Mouse (Mus musculus) lung, embryonic 14.5 days (tissue): ENCODE data around the gene Taar7d. TPM values are rescaled to one million over a fixed set of nuclear protein-coding genes. Genes with fewer than 3 reads are reported as not detected.
"Not testable (repeated sequence)": the region's sequence is repeated elsewhere in the genome, so short reads cannot be mapped to it uniquely, and the experiment has no call there.

Experiments
- ATAC-seq: fragments of 200-750 bp; cut with Nextera tagmentation; 2 replicates; pipeline ENCODE4 v1.8.0; 2017; ENCODE audit warnings: mild to moderate bottlenecking, moderate TSS enrichment, moderate library complexity; ENCODE audit not compliant: insufficient read depth
- DNase-seq: peaks from one replicate; pipeline ENCODE4 v3.0.0-alpha.2; 2015
- H3K27ac ChIP-seq: fragments of 300-500 bp; sonication (generic); 2 replicates; pipeline ENCODE4 v1.5.1; 2014; ENCODE audit warnings: low read depth, mild to moderate bottlenecking, moderate library complexity
- H3K27me3 ChIP-seq: fragments of 300-500 bp; sonication (generic); 2 replicates; pipeline ENCODE4 v1.6.1; 2014; ENCODE audit warnings: low read length, control low read depth; ENCODE audit not compliant: insufficient read depth
- H3K36me3 ChIP-seq: fragments of 300-500 bp; sonication (generic); 2 replicates; pipeline ENCODE4 v1.6.1; 2014; ENCODE audit warnings: control low read depth; ENCODE audit not compliant: insufficient read depth
- H3K4me1 ChIP-seq: fragments of 300-500 bp; sonication (generic); 2 replicates; pipeline ENCODE4 v1.6.1; 2014; ENCODE audit warnings: antibody characterized with exemption, control low read depth; ENCODE audit not compliant: insufficient read depth
- H3K4me2 ChIP-seq: fragments of 300-500 bp; sonication (generic); 2 replicates; pipeline ENCODE4 v1.6.1; 2014; ENCODE audit warnings: mild to moderate bottlenecking
- H3K4me3 ChIP-seq: fragments of 300-500 bp; sonication (generic); 2 replicates; pipeline ENCODE4 v1.5.1; 2014; ENCODE audit warnings: low read depth, low read length
- H3K9ac ChIP-seq: fragments of 300-500 bp; sonication (generic); 2 replicates; pipeline ENCODE4 v1.6.1; 2014
- H3K9me3 ChIP-seq: fragments of 300-500 bp; sonication (generic); 2 replicates; pipeline ENCODE4 v1.6.1; 2016; ENCODE audit warnings: low read depth, low read length, control low read depth
- CTCF ChIP-seq: IDR thresholded peaks from 2 replicates; pipeline ENCODE4 v1.5.1; 2016; ENCODE audit warnings: antibody characterized with exemption, low read depth
- WGBS: fragments of 180-500 bp; shearing (Covaris S2); extraction: QIAGEN DNeasy Blood & Tissue Kit; methylation state at CpG from one replicate; pipeline ENCODE4 v1.1.7; 2014; 5-methylcytosine and 5-hydroxymethylcytosine counted together
- polyA plus RNA-seq: library from polyadenylated mRNA; unstranded; fragments of >200 nt; fragmentation: Nextera tagmentation; extraction: Ambion mirVana; gene quantifications from 2 replicates; pipeline ENCODE4 v1.2.1, GENCODE M21; 2014

The Taar7d gene
- polyA plus RNA-seq, 1 experiment from 2014 or later: not detected

DNA sequence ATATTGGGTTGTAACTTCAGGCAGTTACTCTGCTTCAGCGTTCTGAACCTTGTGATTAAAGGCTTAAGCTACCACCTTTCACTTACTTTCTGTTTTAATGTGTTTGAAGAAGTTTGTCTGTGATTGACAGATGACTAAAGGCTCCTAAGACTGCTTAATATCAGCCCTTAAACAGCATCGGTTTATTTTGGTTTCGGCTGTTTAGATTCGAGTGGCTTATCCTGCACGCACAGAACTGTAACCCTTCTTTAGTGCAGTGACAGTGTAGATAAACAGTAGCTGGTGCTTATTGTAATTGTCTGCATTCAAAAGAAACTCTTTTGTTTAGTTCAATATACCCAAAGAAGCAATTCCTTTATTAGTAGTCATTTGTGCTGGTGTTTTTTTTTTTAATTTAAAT is 25.0 kb downstream of the Taar7d start:
- Histone ChIP-seq H3K27me3 (no peaks in the 10 kb centered on the region), H3K36me3 (no peaks in the 10 kb centered on the region), H3K4me2 (no peak overlapping the region), H3K4me3 (no peak overlapping the region), H3K9me3 (no peaks in the 10 kb centered on the region), H3K9ac (no peak overlapping the region), H3K4me1 (no peaks in the 10 kb centered on the region), H3K27ac (no peak overlapping the region)
- TF ChIP-seq CTCF: no peak
- ATAC-seq (no peak), DNase-seq (no peak)
- WGBS: 35% methylated on average over 5 of the region's 5 CpGs

DNA sequence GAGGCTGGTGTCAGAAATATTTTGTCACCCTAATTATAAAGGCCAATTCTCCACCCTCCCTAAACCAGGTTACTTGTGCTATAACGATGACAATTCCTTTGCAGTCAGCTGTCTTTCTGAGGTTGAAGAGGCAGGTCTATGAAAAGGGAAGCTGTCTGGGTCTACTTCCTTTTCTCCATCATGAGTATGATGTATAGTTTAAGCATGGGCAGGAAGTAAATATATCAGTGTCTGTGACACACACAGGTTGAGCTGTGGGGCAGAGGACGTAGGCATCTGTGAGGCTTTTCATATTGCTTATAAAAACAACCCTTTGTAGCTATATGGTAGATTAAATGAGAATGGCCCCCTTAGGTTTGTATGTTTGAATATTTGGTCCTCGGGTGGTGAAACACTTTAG is 32.0 kb downstream of the Taar7d start:
- Histone ChIP-seq H3K27ac (no peak overlapping the region), H3K27me3 (no peaks in the 10 kb centered on the region), H3K36me3 (no peaks in the 10 kb centered on the region), H3K9ac (no peak overlapping the region), H3K9me3 (no peaks in the 10 kb centered on the region), H3K4me1 (no peaks in the 10 kb centered on the region), H3K4me3 (no peak overlapping the region), H3K4me2 (no peak overlapping the region)
- no peak for ATAC-seq
- DNase-seq: no peak
- WGBS: 79% methylated on average over 3 of the region's 3 CpGs
- no peak for TF ChIP-seq CTCF

DNA sequence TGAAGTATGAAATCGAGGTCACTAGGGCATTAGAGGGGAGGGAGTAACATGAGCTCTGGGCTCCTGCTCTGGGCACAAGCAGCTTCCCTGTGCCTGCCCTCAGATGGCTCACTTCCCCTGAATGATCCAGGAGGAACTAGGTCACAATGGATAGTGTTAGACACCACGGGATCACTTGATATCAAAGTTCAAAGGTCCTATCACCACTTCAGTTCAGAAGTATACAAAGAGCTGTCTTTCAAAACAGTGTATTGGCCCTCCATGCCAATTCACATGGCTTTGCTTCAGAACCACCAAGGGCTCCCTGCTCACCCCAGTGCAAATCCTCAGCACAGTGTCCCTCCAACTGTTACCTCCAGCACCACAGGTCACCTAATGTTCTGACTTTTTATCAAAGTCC is 47.7 kb downstream of the Taar7d start:
- not testable (repeated sequence) for DNase-seq, H3K4me3 ChIP-seq, H3K27me3 ChIP-seq, H3K9me3 ChIP-seq, H3K36me3 ChIP-seq, H3K4me2 ChIP-seq, ATAC-seq, H3K4me1 ChIP-seq, H3K27ac ChIP-seq, H3K9ac ChIP-seq
- 22% methylated on average over 2 of the region's 2 CpGs for WGBS

DNA sequence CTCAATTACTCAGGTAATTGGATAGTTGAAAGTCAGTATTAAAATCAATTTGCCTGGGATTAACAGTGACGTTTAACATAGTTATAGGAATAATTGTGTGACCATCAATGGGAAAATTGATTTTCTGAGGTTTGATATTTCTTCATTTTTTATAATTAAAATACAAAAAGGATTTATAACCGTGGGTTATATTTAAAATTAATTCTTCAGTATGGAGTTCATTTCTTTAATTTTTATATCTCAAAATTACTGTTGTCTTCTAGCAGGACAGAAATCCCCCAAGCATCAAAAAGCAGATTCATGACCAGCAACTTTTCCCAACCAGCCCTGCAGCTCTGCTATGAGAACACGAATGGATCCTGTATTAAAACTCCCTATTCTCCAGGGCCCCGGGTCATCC is 49.2 kb downstream of the Taar7d start, which contains the start of gene Taar8a:
Gene Taar8a (plus strand): TSS at position 301 of the 400 bp plus-strand sequence.
- H3K4me2 ChIP-seq, H3K27me3 ChIP-seq, H3K36me3 ChIP-seq, H3K27ac ChIP-seq, ATAC-seq, H3K4me3 ChIP-seq, H3K9me3 ChIP-seq, H3K4me1 ChIP-seq, DNase-seq, H3K9ac ChIP-seq: not testable (repeated sequence)
- 84% methylated on average over 2 of the region's 4 CpGs for WGBS

Other genes starting within 250 kb of the Taar7d start
- 235 and 246 TPM in 2 replicates for gene Rps12, start 239.9 kb upstream of the Taar7d start, polyA plus RNA-seq
- gene Slc18b1, start 230.2 kb upstream of the Taar7d start, polyA plus RNA-seq: 21.7 and 22.9 TPM in 2 replicates
- not detected in 2 replicates for gene Vnn3, start 175.8 kb upstream of the Taar7d start, polyA plus RNA-seq
- 1.7 and 1.8 TPM in 2 replicates for gene Vnn1, start 132.5 kb upstream of the Taar7d start, polyA plus RNA-seq
- gene Taar1, start 106.9 kb upstream of the Taar7d start, polyA plus RNA-seq: not detected in 2 replicates
- gene Taar2, start 88.7 kb upstream of the Taar7d start, polyA plus RNA-seq: not detected in 2 replicates
- not detected in 2 replicates for gene Taar3, start 77.7 kb upstream of the Taar7d start, polyA plus RNA-seq
- gene Taar4, start 66.7 kb upstream of the Taar7d start, polyA plus RNA-seq: not detected in 2 replicates
- not detected in 2 replicates for gene Taar5, start 56.5 kb upstream of the Taar7d start, polyA plus RNA-seq
- not detected in 2 replicates for gene Taar6, start 41.6 kb upstream of the Taar7d start, polyA plus RNA-seq
- gene Taar7a, start 33.7 kb upstream of the Taar7d start, polyA plus RNA-seq: not detected in 2 replicates
- not detected in 2 replicates for gene Taar7b, start 27.3 kb upstream of the Taar7d start, polyA plus RNA-seq
- gene Taar7e, start 10.4 kb downstream of the Taar7d start, polyA plus RNA-seq: not detected in 2 replicates
- not detected in 2 replicates for gene Taar7f, start 22.3 kb downstream of the Taar7d start, polyA plus RNA-seq
- gene Taar8a, start 49.3 kb downstream of the Taar7d start, polyA plus RNA-seq: not detected in 2 replicates
- gene Taar8b, start 65.1 kb downstream of the Taar7d start, polyA plus RNA-seq: not detected in 2 replicates
- not detected in 2 replicates for gene Taar8c, start 74.7 kb downstream of the Taar7d start, polyA plus RNA-seq
- not detected in 2 replicates for gene Taar9, start 82.3 kb downstream of the Taar7d start, polyA plus RNA-seq
- 76.1 and 77.8 TPM in 2 replicates for gene Stx7, start 122.1 kb downstream of the Taar7d start, polyA plus RNA-seq
- 4.9 and 5.1 TPM in 2 replicates for gene Moxd1, start 196.3 kb downstream of the Taar7d start, polyA plus RNA-seq